ENCODE assay signal across 9 mouse cellular contexts in genomic region chr4:106936741-106937140, GRCm38 (mm10). TPM values are rescaled to one million over a fixed set of nuclear protein-coding genes. Genes with fewer than 3 reads are reported as not detected.
DNase-seq lines count a peak whose midpoint lies in the region; ATAC-seq lines count a peak whose summit lies in the region.
"Had no signal": no experiment of that assay in that cellular context is flagged by ENCODE, and none has a peak within 500 bp of the region (broad histone marks: within the 10 kb centered on the region; RNA-seq: fewer than 3 reads in every experiment).

No protein-coding gene starts in this region.

- peak; percentile 68 for DNase-seq in kidney, postnatal 10 days
- DNase-seq in kidney, adult 11 months = no peak
- DNase-seq in forebrain, embryonic 11.5 days (ENCODE audit: low spot score) = peak; percentile 81
- no peak for DNase-seq in urinary bladder, adult 2 months (ENCODE audit: low spot score)
- DNase-seq in layer of hippocampus, adult 9-10 months (ENCODE audit: low spot score) = no peak
- DNase-seq in spleen, adult 12 weeks (ENCODE audit: low spot score) = no peak

- ATAC-seq in forebrain, embryonic 11.5 days (replicated peaks; ENCODE audit: low FRiP score) = 0 out of 2 replicates have a peak, but pooled peaks have one; percentile 25
- ATAC-seq in limb, embryonic 12.5 days (ENCODE audit: insufficient number of reproducible peaks, insufficient read depth, low FRiP score, low TSS enrichment, low read depth) = no peak
- ATAC-seq in neural tube, embryonic 14.5 days (ENCODE audit: low read depth) = no peak
- ATAC-seq: Patski had no signal

- H3K36me3 ChIP-seq in forebrain, embryonic 11.5 days (ENCODE audit: control insufficient read depth, insufficient read depth, low read length) = no peaks in the 10 kb centered on the region; the same call in 1 of the 2 replicates
- peaks cover 89% of the 10 kb centered on the region for H3K36me3 ChIP-seq in limb, embryonic 12.5 days
- H3K36me3 ChIP-seq in neural tube, embryonic 14.5 days (ENCODE audit: control insufficient read depth, insufficient read depth, low read length) = peaks cover 12% of the 10 kb centered on the region

- H3K27ac ChIP-seq in forebrain, embryonic 11.5 days (ENCODE audit: low read depth, low read length) = peak overlapping the region; percentile 87
- H3K27ac ChIP-seq in limb, embryonic 12.5 days = peak overlapping the region; percentile 69
- peak overlapping the region; percentile 49; the same call in 1 of the 2 replicates for H3K27ac ChIP-seq in neural tube, embryonic 14.5 days (ENCODE audit: low read depth, low read length)

- no peaks in the 10 kb centered on the region for H3K9me3 ChIP-seq in forebrain, embryonic 11.5 days (ENCODE audit: control insufficient read depth, low read length)
- no peaks in the 10 kb centered on the region for H3K9me3 ChIP-seq in limb, embryonic 12.5 days
- no peaks in the 10 kb centered on the region for H3K9me3 ChIP-seq in neural tube, embryonic 14.5 days (ENCODE audit: control insufficient read depth, low read length)

- H3K4me1 ChIP-seq in forebrain, embryonic 11.5 days (replicated peaks; ENCODE audit: control insufficient read depth, insufficient read depth, low read length) = peaks cover 71% of the 10 kb centered on the region
- peaks cover 93% of the 10 kb centered on the region for H3K4me1 ChIP-seq in limb, embryonic 12.5 days (replicated peaks)
- H3K4me1 ChIP-seq in neural tube, embryonic 14.5 days (ENCODE audit: control insufficient read depth, insufficient read depth, low read length) = peaks cover 73% of the 10 kb centered on the region

- peak overlapping the region; percentile 28 for H3K4me2 ChIP-seq in forebrain, embryonic 11.5 days (ENCODE audit: low read depth, low read length, severe bottlenecking)
- H3K4me2 ChIP-seq in limb, embryonic 12.5 days = no peak overlapping the region
- no peak overlapping the region for H3K4me2 ChIP-seq in neural tube, embryonic 14.5 days (ENCODE audit: low read depth, low read length)

- H3K9ac ChIP-seq in forebrain, embryonic 11.5 days (ENCODE audit: low read length) = peak overlapping the region; percentile 52
- H3K9ac ChIP-seq in limb, embryonic 12.5 days (replicated peaks) = peak overlapping the region; percentile 24; the same call in 1 of the 2 replicates
- H3K9ac ChIP-seq in neural tube, embryonic 14.5 days (replicated peaks; ENCODE audit: low read depth, low read length) = peak overlapping the region; percentile 34; the same call in 1 of the 2 replicates

- H3K27me3 ChIP-seq in forebrain, embryonic 11.5 days (ENCODE audit: control insufficient read depth, insufficient read depth, low read length) = no peaks in the 10 kb centered on the region
- H3K27me3 ChIP-seq in limb, embryonic 12.5 days = no peaks in the 10 kb centered on the region
- no peaks in the 10 kb centered on the region for H3K27me3 ChIP-seq in neural tube, embryonic 14.5 days (ENCODE audit: control insufficient read depth, insufficient read depth, low read length)
- H3K27me3 ChIP-seq: Patski had no signal

- H3K4me3 ChIP-seq in forebrain, embryonic 11.5 days (ENCODE audit: low read depth, low read length) = no peak overlapping the region
- H3K4me3 ChIP-seq in limb, embryonic 12.5 days (replicated peaks) = no peak overlapping the region
- no peak overlapping the region for H3K4me3 ChIP-seq in neural tube, embryonic 14.5 days (ENCODE audit: low read depth, low read length)

- WGBS in forebrain, embryonic 11.5 days = 2% methylated on average over 8 of the region's 8 CpGs
- 36% methylated on average over 8 of the region's 8 CpGs for WGBS in limb, embryonic 12.5 days
- 2% methylated on average over 8 of the region's 8 CpGs for WGBS in neural tube, embryonic 14.5 days

RNA-seq across cellular contexts. Expression of gene Ssbp3, which starts 26.2 kb away (rescaled TPM):
- polyA plus RNA-seq in forebrain, embryonic 11.5 days (2014; fragmentation: Nextera tagmentation; extraction: Ambion mirVana) = 135 and 138 TPM in 2 replicates
- polyA plus RNA-seq in limb, embryonic 12.5 days (2016; fragmentation: Nextera tagmentation; extraction: Ambion mirVana) = 278 and 295 TPM in 2 replicates
- 106 and 112 TPM in 2 replicates for polyA plus RNA-seq in neural tube, embryonic 14.5 days (2014; fragmentation: Nextera tagmentation; extraction: Ambion mirVana)
- 59.0 and 71.8 TPM in 2 replicates for polyA plus RNA-seq in urinary bladder, adult 2 months (2012; rRNA removed)

Comparison
In these comparisons a context has a peak if more than half of its experiments do, and no peak if none do; other contexts are left out.
1. DNase-seq: peak in kidney, postnatal 10 days (single experiment) and forebrain, embryonic 11.5 days (single experiment); none in kidney, adult 11 months (single experiment), urinary bladder, adult 2 months (single experiment), layer of hippocampus, adult 9-10 months (single experiment) and spleen, adult 12 weeks (single experiment).
2. Peak in every context shown above with its lines, with median percentiles within 50 percentile points of each other: H3K27ac ChIP-seq and H3K9ac ChIP-seq.